Mouse (Mus musculus) CH12.LX (cell line): ENCODE measurements around the gene Lhb. TPM values are rescaled to one million over a fixed set of nuclear protein-coding genes. Genes with fewer than 3 reads are reported as not detected.
"Not testable (repeated sequence)": the region's sequence is repeated elsewhere in the genome, so short reads cannot be mapped to it uniquely, and the experiment has no call there.

Experiments
- DNase-seq: peaks from one replicate; pipeline ENCODE4 v3.0.0-alpha.2; 2013; ENCODE audit errors: extremely low read depth
- H3K27ac ChIP-seq: 2 replicates; pipeline ENCODE4 v1.5.1; 2012; ENCODE audit warnings: low read depth, mild to moderate bottlenecking, control low read depth, moderate library complexity; ENCODE audit not compliant: insufficient read depth
- H3K27me3 ChIP-seq: replicated peaks from 2 replicates; pipeline ENCODE3; 2012; ENCODE audit warnings: inconsistent platforms
- H3K36me3 ChIP-seq, 2 experiments: replicated peaks in 1 of 2; 2 replicates each; pipeline versions ENCODE3 to v1.6.1; 2012; ENCODE audit warnings: inconsistent platforms in 1 of 2, low read length in 1 of 2, mild to moderate bottlenecking in 1 of 2, mixed read lengths in 1 of 2, moderate library complexity in 1 of 2; ENCODE audit not compliant: control insufficient read depth in 1 of 2, insufficient read depth in 1 of 2
- H3K4me1 ChIP-seq, 2 experiments: 2 replicates each; pipeline ENCODE4 v1.6.1; 2012; ENCODE audit warnings: inconsistent platforms in 1 of 2, moderate library complexity in 1 of 2; ENCODE audit not compliant: insufficient read depth in 2 of 2, control insufficient read depth in 1 of 2
- H3K4me2 ChIP-seq: 2 replicates; pipeline ENCODE4 v1.6.1; 2012; ENCODE audit warnings: low read depth, mild to moderate bottlenecking, control low read depth; ENCODE audit not compliant: poor library complexity, insufficient read depth, severe bottlenecking
- H3K4me3 ChIP-seq, 3 experiments: fragments of 150-350 bp in 1 of 3; sonication (generic) in 1 of 3; replicated peaks in 1 of 3; 2 replicates each; pipeline versions ENCODE3 to v1.5.1; 2011 to 2012; ENCODE audit warnings: low read depth in 2 of 3, low read length in 2 of 3, mild to moderate bottlenecking in 2 of 3, moderate library complexity in 2 of 3, control low read depth in 1 of 3, improper control_type of control experiment in 1 of 3, inconsistent platforms in 1 of 3, mixed read lengths in 1 of 3; ENCODE audit not compliant: poor library complexity in 1 of 3
- H3K79me2 ChIP-seq: replicated peaks from 2 replicates; pipeline ENCODE4 v1.6.1; 2012; ENCODE audit warnings: mild to moderate bottlenecking, moderate library complexity; ENCODE audit not compliant: control insufficient read depth, poor library complexity, insufficient read depth, severe bottlenecking; ENCODE audit errors: extremely low read depth
- H3K9ac ChIP-seq: 2 replicates; pipeline ENCODE4 v1.6.1; 2012; ENCODE audit warnings: low read depth, mild to moderate bottlenecking, control low read depth, moderate library complexity; ENCODE audit not compliant: insufficient read depth
- H3K9me3 ChIP-seq: replicated peaks from 2 replicates; pipeline ENCODE3; 2012; ENCODE audit warnings: low read length, inconsistent platforms, mixed read lengths
- BHLHE40 ChIP-seq: IDR thresholded peaks from 2 replicates; pipeline ENCODE4 v1.6.1; 2011; ENCODE audit warnings: mild to moderate bottlenecking, low read depth, low read length, improper control_type of control experiment
- CHD1 ChIP-seq: IDR thresholded peaks from 2 replicates; pipeline ENCODE4 v1.6.1; 2012; ENCODE audit warnings: low read depth, low read length, improper control_type of control experiment, inconsistent platforms
- E2F4 ChIP-seq: IDR thresholded peaks from 2 replicates; pipeline ENCODE4 v1.6.1; 2011; ENCODE audit warnings: low read depth, low read length, improper control_type of control experiment; ENCODE audit not compliant: insufficient replicate concordance
- EP300 ChIP-seq: IDR thresholded peaks from 2 replicates; pipeline ENCODE4 v1.6.1; 2011; ENCODE audit warnings: low read length, improper control_type of control experiment
- JUND ChIP-seq: conservative IDR thresholded peaks from 2 replicates; pipeline ENCODE4 v1.6.1; 2011; ENCODE audit warnings: low read depth, low read length, improper control_type of control experiment
- MAX ChIP-seq: IDR thresholded peaks from 2 replicates; pipeline ENCODE4 v1.6.1; 2011; ENCODE audit warnings: low read length, improper control_type of control experiment
- MAZ ChIP-seq: IDR thresholded peaks from 2 replicates; pipeline ENCODE4 v1.6.1; 2012; ENCODE audit warnings: low read depth, mild to moderate bottlenecking, inconsistent platforms, low read length, improper control_type of control experiment, moderate library complexity
- MYC ChIP-seq: IDR thresholded peaks from 2 replicates; pipeline ENCODE4 v1.6.1; 2011; ENCODE audit warnings: low read depth, mild to moderate bottlenecking, improper control_type of control experiment, low read length
- POLR2AphosphoS2 ChIP-seq: IDR thresholded peaks from 2 replicates; pipeline ENCODE4 v1.6.1; 2011; ENCODE audit warnings: low read depth, low read length, improper control_type of control experiment
- RCOR1 ChIP-seq: conservative IDR thresholded peaks from 2 replicates; pipeline ENCODE4 v1.6.1; 2012; ENCODE audit warnings: low read depth, mild to moderate bottlenecking, inconsistent platforms, low read length, improper control_type of control experiment
- SMC3 ChIP-seq: IDR thresholded peaks from 2 replicates; pipeline ENCODE4 v1.6.1; 2011; ENCODE audit warnings: low read depth, low read length, improper control_type of control experiment
- UBTF ChIP-seq: IDR thresholded peaks from 2 replicates; pipeline ENCODE4 v1.6.1; 2012; ENCODE audit warnings: low read depth, mild to moderate bottlenecking, inconsistent platforms, low read length, improper control_type of control experiment, moderate library complexity
- USF1 ChIP-seq: IDR thresholded peaks from 2 replicates; pipeline ENCODE4 v1.6.1; 2014; ENCODE audit warnings: low read depth, mild to moderate bottlenecking, inconsistent platforms, low read length, improper control_type of control experiment
- USF2 ChIP-seq: conservative IDR thresholded peaks from 2 replicates; pipeline ENCODE4 v1.6.1; 2011; ENCODE audit warnings: low read depth, low read length, improper control_type of control experiment
- ZKSCAN1 ChIP-seq: IDR thresholded peaks from 2 replicates; pipeline ENCODE4 v1.6.1; 2012; ENCODE audit warnings: low read depth, inconsistent platforms, low read length, improper control_type of control experiment, borderline replicate concordance
- dilution Hi-C: fragments of 300-500 bp; cut with MboI; formaldehyde crosslinking; loops from 2 replicates; pipeline ENCODE4 v1.14.3; 2020; ENCODE audit warnings: low sequenced_read_pairs; ENCODE audit not compliant: extremely low pct_unique_long_range_greater_than_20kb, extremely low pct_ligation_motif_present
- in situ Hi-C: fragments of 300-500 bp; cut with MboI; formaldehyde crosslinking; loops from 3 replicates; pipeline ENCODE4 v1.14.3; 2019; ENCODE audit warnings: low sequenced_read_pairs, low pct_ligation_motif_present, low pct_unique_long_range_greater_than_20kb, mixed read lengths
- polyA plus RNA-seq: library from polyadenylated mRNA; unstranded; fragments of >175 nt; gene quantifications from 2 replicates; pipeline ENCODE4 v1.2.1, GENCODE M21; 2012; ENCODE audit warnings: low read depth; ENCODE audit not compliant: insufficient read length
- total RNA-seq, 2 experiments: library from RNA; depleted of rRNA; stranded (reverse); fragments of 300-350 nt in 1 of 2; fragments of >200 nt in 1 of 2; gene quantifications; 2 replicates each; pipeline ENCODE4 v1.2.3; 2012 to 2014

Gene Lhb
- total and polyA plus RNA-seq, 3 experiments: not detected

DNA sequence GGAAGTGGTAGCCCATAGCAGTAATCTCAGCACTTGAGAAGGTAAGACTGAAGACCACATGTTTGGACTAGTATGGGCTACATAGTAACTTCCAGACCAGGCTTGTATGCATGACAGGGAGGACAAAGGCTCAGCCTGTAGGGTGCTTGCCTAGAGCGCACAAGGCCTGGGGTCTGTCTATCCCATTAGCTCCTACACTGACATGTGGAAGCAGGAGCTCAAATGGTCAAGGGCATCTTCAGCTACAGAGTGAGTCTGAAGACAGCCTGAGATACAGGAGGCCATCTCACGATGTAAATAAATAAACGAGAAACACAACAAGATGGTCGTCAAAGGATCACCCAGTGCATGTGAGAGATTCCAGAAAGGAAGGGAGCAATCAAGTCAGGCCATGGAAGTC, 41.7 kb downstream of the Lhb start:
- peaks cover 16 to 43% of the 10 kb centered on the region in 2 experiments for H3K4me1 ChIP-seq
- no peak overlapping the region for H3K4me2 ChIP-seq
- H3K79me2 ChIP-seq: peaks cover 48% of the 10 kb centered on the region
- in situ Hi-C loops (loop anchor here (10.0 kb wide), 1 partner anchor 222 kb away; the partner anchor contains the start of gene Ntn5), dilution Hi-C loops (no loop called here)
- peaks cover 37 to 53% of the 10 kb centered on the region in 2 experiments for H3K36me3 ChIP-seq
- no peaks in the 10 kb centered on the region for H3K27me3 ChIP-seq
- TF ChIP-seq MAZ (no peak), POLR2AphosphoS2 (no peak), USF2 (no peak), RCOR1 (no peak), SMC3 (no peak), ZKSCAN1 (no peak), MYC (no peak), MAX (no peak), BHLHE40 (no peak), EP300 (no peak), JUND (no peak), CHD1 (no peak)
- no peak overlapping the region for H3K4me3 ChIP-seq
- no peak overlapping the region for H3K9ac ChIP-seq
- H3K9me3 ChIP-seq: no peaks in the 10 kb centered on the region
- no peak for DNase-seq
- peak overlapping the region; percentile 47 for H3K27ac ChIP-seq

DNA sequence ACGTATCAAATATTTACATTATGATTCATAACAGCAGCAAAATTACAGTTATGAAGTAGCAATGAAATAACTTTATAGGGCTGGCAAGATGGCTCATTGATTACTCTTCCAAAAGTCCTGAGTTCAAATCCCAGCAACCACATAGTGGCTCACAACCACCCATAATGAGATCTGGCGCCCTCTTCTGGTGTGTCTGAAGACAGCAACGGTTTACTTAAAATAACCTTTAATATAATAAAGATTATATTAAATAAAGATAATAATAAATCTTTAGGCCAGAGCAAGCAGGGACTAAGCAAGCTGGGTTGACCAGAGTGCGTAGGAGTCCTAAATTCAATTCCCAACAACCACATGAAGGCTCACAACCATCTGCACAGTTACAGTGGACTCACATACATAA, 42.2 kb downstream of the Lhb start:
- H3K4me2 ChIP-seq, H3K27ac ChIP-seq, H3K9ac ChIP-seq, H3K27me3 ChIP-seq, DNase-seq, H3K4me3 ChIP-seq, dilution Hi-C loops, H3K9me3 ChIP-seq: not testable (repeated sequence)
- H3K36me3 ChIP-seq: peaks cover 33 to 49% of the 10 kb centered on the region in 2 experiments
- H3K4me1 ChIP-seq: peaks cover 16 to 41% of the 10 kb centered on the region in 2 experiments
- H3K79me2 ChIP-seq: peaks cover 43% of the 10 kb centered on the region
- in situ Hi-C loops: loop anchor here (10.0 kb wide), 1 partner anchor 222 kb away; the partner anchor contains the start of gene Ntn5

DNA sequence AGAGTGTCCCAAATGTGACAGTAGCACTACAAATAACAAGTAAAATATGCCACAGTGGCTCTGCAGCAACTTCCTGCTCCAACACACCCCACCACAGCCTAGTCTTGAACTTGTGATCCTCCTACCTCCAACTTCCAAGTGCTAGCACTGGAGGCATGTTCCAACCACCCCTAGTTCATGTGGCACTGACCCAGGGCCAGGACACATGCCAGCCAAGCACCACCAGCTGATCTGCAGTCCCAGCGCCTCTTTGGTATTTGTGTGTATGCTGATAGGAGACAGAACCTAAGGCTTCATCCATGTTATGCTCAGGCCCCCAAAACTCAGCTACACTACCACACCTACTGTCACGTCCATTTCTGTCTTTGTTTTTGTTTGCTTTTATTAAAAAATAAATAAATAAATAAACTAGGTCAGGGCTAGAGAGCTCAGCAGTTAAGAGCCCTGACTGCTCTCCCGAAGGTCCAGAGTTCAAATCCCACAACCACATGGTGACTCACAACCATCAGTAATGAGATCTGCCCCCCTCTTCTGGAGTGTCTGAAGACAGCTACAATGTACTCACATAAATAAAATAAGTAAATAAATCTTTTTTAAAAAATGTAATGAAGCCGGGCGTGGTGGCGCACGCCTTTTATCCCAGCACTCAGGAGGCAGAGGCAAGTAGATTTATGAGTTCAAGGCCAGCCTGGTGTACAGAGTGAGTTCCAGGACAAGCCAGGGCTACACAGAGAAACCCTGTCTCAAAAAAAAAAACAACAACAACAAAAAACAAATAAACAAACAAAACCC, 43.6 kb downstream of the Lhb start:
- no peak for DNase-seq
- H3K4me3 ChIP-seq: peak overlapping the region in 2 of 3 experiments; percentile 77 to 81
- H3K79me2 ChIP-seq: peaks cover 32% of the 10 kb centered on the region
- TF ChIP-seq MYC: no peak
- no peak for TF ChIP-seq UBTF
- no peak for TF ChIP-seq E2F4
- no peak for TF ChIP-seq SMC3
- no peak for TF ChIP-seq CHD1
- TF ChIP-seq USF1: no peak
- TF ChIP-seq, all 38 proteins: peak for 0
- Histone ChIP-seq H3K9me3 (peaks cover 2% of the 10 kb centered on the region), H3K27me3 (no peaks in the 10 kb centered on the region), H3K27ac (no peak overlapping the region), H3K4me1 (peaks cover 16 to 41% of the 10 kb centered on the region in 2 experiments), H3K4me2 (peak overlapping the region; percentile 78), H3K9ac (peak overlapping the region; percentile 81), H3K36me3 (peaks cover 24 to 39% of the 10 kb centered on the region in 2 experiments)
- in situ Hi-C loops: loop anchor here (10.0 kb wide), 1 partner anchor 221 kb away; the partner anchor contains the start of gene Ntn5
- dilution Hi-C loops: no loop called here
